Mouse (Mus musculus): Measurements from ENCODE around the gene 3110040N11Rik. TPM values are rescaled to one million over a fixed set of nuclear protein-coding genes. Genes with fewer than 3 reads are reported as not detected.

3110040N11Rik gene
- total RNA-seq, 2 experiments from 2014 or later: 28.3 to 29.4 TPM

- no peak for DNase-seq (ENCODE audit: low spot score in 2 of 2)
Measured at GRCm38 (mm10) chr7:81740010-81740409, 49.3 kb downstream of the 3110040N11Rik start.

DNA sequence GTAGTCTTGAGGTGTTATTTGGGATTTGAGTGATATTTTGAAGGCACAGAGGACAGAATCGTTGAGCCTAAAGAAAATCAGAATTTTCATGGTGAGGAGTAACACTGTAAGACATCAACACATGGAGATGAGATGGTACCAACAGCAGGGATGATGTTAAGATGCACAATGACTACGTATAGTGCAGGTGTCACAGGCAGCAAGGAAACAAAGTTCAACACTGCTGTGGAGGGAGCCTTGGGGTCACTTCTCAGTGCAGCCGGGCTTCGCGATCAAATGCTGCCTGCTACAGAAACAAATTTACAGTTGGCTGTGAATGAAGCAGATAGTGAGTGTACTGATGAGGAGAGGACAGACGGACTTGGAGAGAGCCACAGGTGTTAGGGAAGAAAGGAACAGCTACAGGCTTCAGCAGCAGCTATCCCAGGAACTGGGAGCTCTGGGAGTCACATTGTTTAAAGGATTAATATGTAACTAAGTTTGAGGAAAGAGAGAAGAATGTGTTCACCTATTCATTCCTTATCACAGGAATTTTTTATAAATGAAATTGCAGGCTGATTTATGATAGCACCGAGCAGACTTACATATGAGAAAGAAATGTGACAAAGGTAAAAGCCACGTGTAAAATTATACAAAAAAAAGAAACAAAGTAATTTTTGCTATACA lies 50.4 kb downstream of the 3110040N11Rik start:
- DNase-seq (ENCODE audit: low spot score in 2 of 2): no peak

DNA sequence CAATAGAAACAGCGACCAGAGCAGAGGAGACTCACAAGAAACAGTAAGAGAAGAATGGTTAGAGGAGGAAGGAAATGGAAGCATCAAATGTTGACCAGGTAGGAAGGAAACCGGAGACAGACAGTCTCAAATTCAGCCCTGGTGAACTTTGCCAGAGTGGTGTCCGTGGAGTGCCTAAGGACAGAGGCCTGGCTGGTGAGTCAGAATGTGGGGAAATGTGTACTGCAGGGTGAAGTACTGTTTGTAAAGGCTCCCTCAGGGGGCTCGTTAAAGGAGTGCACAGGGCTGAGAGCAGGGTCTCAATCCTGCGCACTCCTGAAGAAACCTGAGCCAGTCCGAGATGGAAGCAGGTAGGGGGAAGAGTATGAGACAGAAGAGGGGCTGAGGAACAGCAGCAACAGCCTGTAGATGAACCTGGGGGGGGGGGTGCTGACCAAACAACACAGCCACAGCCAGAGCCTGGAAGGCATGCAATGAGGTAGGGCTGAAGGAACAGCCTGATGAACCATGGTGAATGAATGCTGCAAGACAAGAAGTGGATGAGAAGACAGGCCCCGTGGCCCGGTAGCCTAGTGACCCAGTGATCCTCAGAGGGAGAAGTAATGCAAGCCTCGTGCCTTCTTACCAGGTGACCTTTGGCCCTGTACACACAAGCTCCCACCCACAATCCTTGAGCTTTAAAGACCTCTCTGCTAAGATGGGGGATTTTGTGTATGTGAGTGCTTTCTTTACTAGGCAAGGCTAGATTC lies 53.8 kb downstream of the 3110040N11Rik start:
- DNase-seq (ENCODE audit: low spot score in 2 of 2): no peak

GRCm38 (mm10) chr7:81732183-81733089 lies 56.8 kb downstream of the 3110040N11Rik start:
- DNase-seq (ENCODE audit: low spot score in 2 of 2): no peak

Other genes with a start within 250 kb of the 3110040N11Rik start
- under 1 TPM; 0.23 to 0.52 TPM for gene Fsd2, start 222.5 kb downstream of the 3110040N11Rik start, total RNA-seq (2021)
- 10 to 100 TPM; 19.2 to 19.5 TPM for gene Whamm, start 218.2 kb downstream of the 3110040N11Rik start, total RNA-seq (2021)
- gene Homer2, start 82.0 kb downstream of the 3110040N11Rik start, total RNA-seq (2021): 10 to 100 TPM; 85.9 to 96.4 TPM
- gene Ramac, start 26.6 kb downstream of the 3110040N11Rik start, total RNA-seq (2021): 10 to 100 TPM; 79.6 to 87.6 TPM
- gene Btbd1, start 40.0 kb upstream of the 3110040N11Rik start, total RNA-seq (2021): 100 to 1,000 TPM; 105 to 109 TPM
- gene Gm10160, start 66.3 kb upstream of the 3110040N11Rik start, total RNA-seq (2021): not detected
- gene Tm6sf1, start 69.5 kb upstream of the 3110040N11Rik start, total RNA-seq (2021): 10 to 100 TPM; 10.2 to 14.3 TPM
- gene Hdgfl3, start 145.0 kb upstream of the 3110040N11Rik start, total RNA-seq (2021): 10 to 100 TPM; 61.4 to 62.0 TPM
- under 1 TPM in 1 of 2 experiments, not detected in 1; 0.07 TPM for gene Bnc1, start 202.8 kb upstream of the 3110040N11Rik start, total RNA-seq (2021)